ENCODE assay signal across 9 mouse cellular contexts in genomic region chr5:52470551-52470950, GRCm38 (mm10). TPM values are rescaled to one million over a fixed set of nuclear protein-coding genes. Genes with fewer than 3 reads are reported as not detected.
DNase-seq lines count a peak whose midpoint lies in the region; ATAC-seq and TF ChIP-seq lines count a peak whose summit lies in the region.
"Had no signal": no experiment of that assay in that cellular context is flagged by ENCODE, and none has a peak within 500 bp of the region (broad histone marks: within the 10 kb centered on the region; RNA-seq: fewer than 3 reads in every experiment).

No protein-coding gene starts in this region.

- peak overlapping the region; percentile 93 for H3K4me2 ChIP-seq in kidney, postnatal 0 days (ENCODE audit: low read length)
- H3K4me2 ChIP-seq in intestine, embryonic 16.5 days (ENCODE audit: low read depth, low read length), result peak overlapping the region; percentile 86
- peak overlapping the region; percentile 93 for H3K4me2 ChIP-seq in neural tube, embryonic 12.5 days (replicated peaks)

- ATAC-seq in kidney, postnatal 0 days (replicated peaks; ENCODE audit: low FRiP score, low read depth), result 0 out of 2 replicates have a peak, but pooled peaks have one; percentile 2
- ATAC-seq in intestine, embryonic 16.5 days, result peak; percentile 43
- ATAC-seq in neural tube, embryonic 12.5 days (ENCODE audit: low FRiP score, low read depth), result peak; percentile 35

- H3K4me1 ChIP-seq in kidney, postnatal 0 days (replicated peaks; ENCODE audit: insufficient read depth, low read length), result no peaks in the 10 kb centered on the region; the same call in 1 of the 2 replicates
- H3K4me1 ChIP-seq in forebrain, embryonic 10.5 days, result peaks cover 13% of the 10 kb centered on the region
- H3K4me1 ChIP-seq in intestine, embryonic 16.5 days (ENCODE audit: control insufficient read depth, insufficient read depth, low read length), result 0 out of 2 replicates have a peak, but pooled peaks cover 5% of the 10 kb centered on the region
- H3K4me1 ChIP-seq in neural tube, embryonic 12.5 days, result peaks cover 4% of the 10 kb centered on the region; the same call in 1 of the 2 replicates

- no peaks in the 10 kb centered on the region for H3K36me3 ChIP-seq in kidney, postnatal 0 days (ENCODE audit: insufficient read depth, low read length)
- no peaks in the 10 kb centered on the region for H3K36me3 ChIP-seq in forebrain, embryonic 10.5 days (replicated peaks)
- H3K36me3 ChIP-seq in intestine, embryonic 16.5 days (ENCODE audit: control insufficient read depth, insufficient read depth, low read length), result no peaks in the 10 kb centered on the region
- no peaks in the 10 kb centered on the region for H3K36me3 ChIP-seq in neural tube, embryonic 12.5 days

- no peaks in the 10 kb centered on the region for H3K9me3 ChIP-seq in kidney, postnatal 0 days (replicated peaks; ENCODE audit: low read length)
- H3K9me3 ChIP-seq in forebrain, embryonic 10.5 days, result no peaks in the 10 kb centered on the region
- no peaks in the 10 kb centered on the region for H3K9me3 ChIP-seq in intestine, embryonic 16.5 days (ENCODE audit: control insufficient read depth, low read length)
- no peaks in the 10 kb centered on the region for H3K9me3 ChIP-seq in neural tube, embryonic 12.5 days

- DNase-seq in kidney, postnatal 0 days (ENCODE audit: low spot score), result no peak
- no peak for DNase-seq in kidney, adult 11 months
- no peak for DNase-seq in forebrain, embryonic 10.5 days (ENCODE audit: extremely low spot score, low spot score)
- no peak for DNase-seq in frontal cortex, postnatal 14 days (ENCODE audit: low spot score in 2 of 2)
- no peak for DNase-seq in adrenal gland, adult 2 months
- DNase-seq in gastrocnemius, adult 18-20 months (ENCODE audit: low spot score), result no peak

- 47% methylated on average over 5 of the region's 5 CpGs for WGBS in kidney, postnatal 0 days
- 48% methylated on average over 5 of the region's 5 CpGs for WGBS in forebrain, embryonic 10.5 days
- WGBS in intestine, embryonic 16.5 days, result 48% methylated on average over 5 of the region's 5 CpGs
- 50% methylated on average over 5 of the region's 5 CpGs for WGBS in neural tube, embryonic 12.5 days

- no peak overlapping the region; the same call in 1 of the 2 replicates for H3K9ac ChIP-seq in kidney, postnatal 0 days (ENCODE audit: low read depth, low read length)
- H3K9ac ChIP-seq in intestine, embryonic 16.5 days (ENCODE audit: low read depth, low read length), result peak overlapping the region; percentile 92; the same call in 1 of the 2 replicates
- H3K9ac ChIP-seq in neural tube, embryonic 12.5 days, result peak overlapping the region; percentile 77; the same call in 1 of the 2 replicates

- no peak overlapping the region for H3K27ac ChIP-seq in kidney, postnatal 0 days
- peak overlapping the region; percentile 90; the same call in 1 of the 2 replicates for H3K27ac ChIP-seq in forebrain, embryonic 10.5 days
- no peak overlapping the region for H3K27ac ChIP-seq in intestine, embryonic 16.5 days (ENCODE audit: low read length)
- H3K27ac ChIP-seq in neural tube, embryonic 12.5 days, result no peak overlapping the region

- H3K27me3 ChIP-seq in kidney, postnatal 0 days (ENCODE audit: insufficient read depth, low read length), result no peaks in the 10 kb centered on the region
- peaks cover 42% of the 10 kb centered on the region for H3K27me3 ChIP-seq in forebrain, embryonic 10.5 days (ENCODE audit: poor library complexity, severe bottlenecking)
- H3K27me3 ChIP-seq in intestine, embryonic 16.5 days (replicated peaks; ENCODE audit: control insufficient read depth, insufficient read depth, low read length), result no peaks in the 10 kb centered on the region
- H3K27me3 ChIP-seq in neural tube, embryonic 12.5 days (replicated peaks), result no peaks in the 10 kb centered on the region

- TF ChIP-seq CTCF in kidney, postnatal 0 days (IDR thresholded peaks at IDR 0.05; ENCODE audit: low read depth), result no peak

- H3K4me3 ChIP-seq in kidney, postnatal 0 days (replicated peaks; ENCODE audit: low read depth, low read length), result peak overlapping the region; percentile 58
- peak overlapping the region; percentile 80 for H3K4me3 ChIP-seq in forebrain, embryonic 10.5 days
- peak overlapping the region; percentile 68 for H3K4me3 ChIP-seq in intestine, embryonic 16.5 days (ENCODE audit: low read length)
- peak overlapping the region; percentile 67 for H3K4me3 ChIP-seq in neural tube, embryonic 12.5 days

RNA-seq across cellular contexts. Expression of gene Ccdc149, which starts 0.8 kb away (rescaled TPM):
- 3.5 and 3.6 TPM in 2 replicates for polyA plus RNA-seq in kidney, postnatal 0 days (2015; fragmentation: Nextera tagmentation; extraction: Ambion mirVana)
- 1.5 and 2.7 TPM in 2 replicates for polyA plus RNA-seq in forebrain, embryonic 10.5 days (2016; fragmentation: Nextera tagmentation; extraction: Ambion mirVana)
- polyA plus RNA-seq in intestine, embryonic 16.5 days (2015; fragmentation: Nextera tagmentation; extraction: Ambion mirVana), result 2.8 and 3.2 TPM in 2 replicates
- polyA plus RNA-seq in neural tube, embryonic 12.5 days (2016; fragmentation: Nextera tagmentation; extraction: Ambion mirVana), result 4.8 TPM in 2 replicates
- 1 to 10 TPM; 4.9 to 9.6 TPM for total RNA-seq in adrenal gland, adult 2 months (2021)
- 1.1 and 1.2 TPM in 2 replicates for polyA plus RNA-seq in adrenal gland, adult 2 months (2012; rRNA removed)
- 1 to 10 TPM in 1 of 2 experiments, under 1 TPM in 1; 0.68 to 1.3 TPM for total RNA-seq in gastrocnemius, adult 18-20 months (2021)
- total RNA-seq: MEL had no signal
